Mouse (Mus musculus) hindbrain, embryonic 13.5 days (tissue): ENCODE data around the gene Galc. TPM values are rescaled to one million over a fixed set of nuclear protein-coding genes. Genes with fewer than 3 reads are reported as not detected.
"Not testable (repeated sequence)": the region's sequence is repeated elsewhere in the genome, so short reads cannot be mapped to it uniquely, and the experiment has no call there.

Source experiments
- ATAC-seq: fragments of 200-750 bp; cut with Nextera tagmentation; 2 replicates; pipeline ENCODE4 v1.8.0; 2017; ENCODE audit warnings: moderate TSS enrichment; ENCODE audit not compliant: low FRiP score
- H3K27ac ChIP-seq: fragments of 300-500 bp; sonication (generic); 2 replicates; pipeline ENCODE4 v1.5.1; 2015; ENCODE audit warnings: inconsistent platforms, mild to moderate bottlenecking, moderate library complexity
- H3K27me3 ChIP-seq: fragments of 300-500 bp; sonication (generic); 2 replicates; pipeline ENCODE4 v1.6.1; 2015; ENCODE audit warnings: mild to moderate bottlenecking, inconsistent platforms
- H3K36me3 ChIP-seq: fragments of 300-500 bp; sonication (generic); 2 replicates; pipeline ENCODE4 v1.6.1; 2015; ENCODE audit warnings: mild to moderate bottlenecking, inconsistent platforms
- H3K4me1 ChIP-seq: fragments of 300-500 bp; sonication (generic); replicated peaks from 2 replicates; pipeline ENCODE4 v1.6.1; 2015; ENCODE audit warnings: inconsistent platforms
- H3K4me2 ChIP-seq: fragments of 300-500 bp; sonication (generic); 2 replicates; pipeline ENCODE4 v1.6.1; 2015; ENCODE audit warnings: inconsistent platforms, mild to moderate bottlenecking, moderate library complexity
- H3K4me3 ChIP-seq: fragments of 300-500 bp; sonication (generic); 2 replicates; pipeline ENCODE4 v1.5.1; 2015; ENCODE audit warnings: mild to moderate bottlenecking, inconsistent platforms
- H3K9ac ChIP-seq: fragments of 300-500 bp; sonication (generic); 2 replicates; pipeline ENCODE4 v1.6.1; 2015; ENCODE audit warnings: mild to moderate bottlenecking, inconsistent platforms
- H3K9me3 ChIP-seq: fragments of 300-500 bp; sonication (generic); 2 replicates; pipeline ENCODE4 v1.6.1; 2016; ENCODE audit warnings: inconsistent platforms
- WGBS: fragments of 180-500 bp; shearing (Covaris S2); methylation state at CpG from one replicate; pipeline ENCODE4 v1.1.7; 2015; 5-methylcytosine and 5-hydroxymethylcytosine counted together
- polyA plus RNA-seq: library from polyadenylated mRNA; unstranded; fragments of >200 nt; fragmentation: Nextera tagmentation; extraction: Ambion mirVana; gene quantifications from 2 replicates; pipeline ENCODE4 v1.2.1, GENCODE M21; 2015

Gene Galc
- polyA plus RNA-seq, 1 experiment from 2014 or later = 11.3 TPM

DNA sequence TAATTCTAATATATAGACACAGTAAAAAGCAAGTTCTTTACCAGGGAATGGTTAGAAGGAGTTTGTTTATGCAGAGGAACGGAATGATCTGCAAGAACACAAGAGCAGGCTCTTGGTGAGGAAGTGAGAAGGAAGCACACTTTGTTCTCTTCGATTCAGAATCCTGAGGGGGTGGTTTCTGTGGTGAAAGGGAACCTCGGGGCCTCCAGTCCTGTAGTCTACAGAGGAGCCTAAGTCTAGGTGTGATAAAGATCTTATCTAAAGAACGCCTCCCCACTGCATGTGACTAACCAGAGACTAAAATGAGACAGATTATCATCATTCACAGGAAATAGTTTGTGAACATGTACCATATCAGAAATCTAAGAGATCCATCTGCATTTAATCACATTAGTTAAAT, 12.4 kb downstream of the Galc start:
- no peak for ATAC-seq

DNA sequence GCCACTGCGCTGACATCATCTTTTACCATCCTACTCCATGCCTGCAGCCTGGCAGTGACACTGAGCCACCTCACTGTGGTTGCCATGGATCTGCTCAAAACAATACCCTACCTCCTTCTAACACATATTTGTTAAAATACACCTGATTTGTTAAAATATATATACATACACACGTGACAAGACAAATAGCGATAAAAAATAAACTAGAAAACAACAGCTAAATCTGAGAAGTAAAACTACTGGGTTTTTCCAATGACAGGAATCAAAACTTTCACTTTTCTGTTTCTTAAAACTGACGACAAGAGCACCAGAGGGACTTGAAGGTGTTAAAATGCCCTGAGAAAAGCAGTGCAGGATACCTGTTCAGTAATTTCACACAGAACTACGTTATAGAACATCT, 14.4 kb downstream of the Galc start:
- ATAC-seq = no peak
- Histone ChIP-seq H3K9ac (no peak overlapping the region), H3K36me3 (peaks cover 3% of the 10 kb centered on the region; the same call in 1 of the 2 replicates), H3K9me3 (no peaks in the 10 kb centered on the region), H3K27me3 (no peaks in the 10 kb centered on the region), H3K27ac (no peak overlapping the region), H3K4me3 (no peak overlapping the region), H3K4me2 (no peak overlapping the region), H3K4me1 (no peaks in the 10 kb centered on the region)
- 90% methylated on average over 5 of the region's 5 CpGs for WGBS

More for the DNA sequence above, 12.4 kb downstream of the Galc start:
- Histone ChIP-seq H3K27ac (no peak overlapping the region), H3K4me2 (no peak overlapping the region), H3K9me3 (no peaks in the 10 kb centered on the region), H3K9ac (no peak overlapping the region), H3K36me3 (peaks cover 13% of the 10 kb centered on the region), H3K4me1 (no peaks in the 10 kb centered on the region), H3K27me3 (no peaks in the 10 kb centered on the region), H3K4me3 (no peak overlapping the region)
- 89% methylated on average over 4 of the region's 4 CpGs for WGBS

DNA sequence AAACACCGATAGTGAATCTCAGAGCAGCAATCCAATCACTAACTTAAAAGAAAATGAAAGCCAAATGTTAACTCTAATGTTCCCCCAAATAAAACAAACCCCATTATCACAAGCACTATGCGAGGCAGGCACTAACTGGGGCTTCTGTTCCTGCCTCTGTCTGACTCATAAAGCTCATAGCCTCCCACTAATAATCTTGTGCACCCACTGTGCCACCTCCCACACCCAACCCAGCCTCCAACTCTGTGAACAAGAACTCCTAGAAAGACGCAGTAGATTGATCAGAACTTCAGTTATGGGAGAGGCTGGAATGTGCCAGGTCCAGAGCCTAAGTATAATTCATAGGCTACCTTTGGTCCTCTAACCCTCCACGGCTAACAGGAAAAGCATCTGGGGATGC, 15.1 kb downstream of the Galc start:
- H3K9ac ChIP-seq = no peak overlapping the region
- 91% methylated on average over 4 of the region's 4 CpGs for WGBS
- no peak overlapping the region for H3K4me2 ChIP-seq
- H3K4me3 ChIP-seq = no peak overlapping the region
- peaks cover 3% of the 10 kb centered on the region; the same call in 1 of the 2 replicates for H3K36me3 ChIP-seq
- H3K4me1 ChIP-seq = no peaks in the 10 kb centered on the region
- H3K27me3 ChIP-seq = no peaks in the 10 kb centered on the region
- ATAC-seq = no peak
- H3K9me3 ChIP-seq = no peaks in the 10 kb centered on the region
- H3K27ac ChIP-seq = no peak overlapping the region

- not testable (repeated sequence) for H3K9me3 ChIP-seq, H3K4me2 ChIP-seq, ATAC-seq, H3K4me3 ChIP-seq, H3K27me3 ChIP-seq, H3K27ac ChIP-seq, H3K36me3 ChIP-seq, H3K4me1 ChIP-seq, H3K9ac ChIP-seq
- 85% methylated on average over 6 of the region's 6 CpGs for WGBS
These were observed 20.8 kb downstream of the Galc start for GRCm38 (mm10) chr12:98238478-98238877.

GRCm38 (mm10) chr12:98227037-98227436, 32.2 kb downstream of the Galc start:
- WGBS = 90% methylated on average over 2 of the region's 2 CpGs
- Histone ChIP-seq H3K9ac (no peak overlapping the region), H3K36me3 (peaks cover 16% of the 10 kb centered on the region), H3K4me1 (no peaks in the 10 kb centered on the region), H3K4me2 (no peak overlapping the region), H3K9me3 (no peaks in the 10 kb centered on the region), H3K27me3 (no peaks in the 10 kb centered on the region), H3K4me3 (no peak overlapping the region), H3K27ac (no peak overlapping the region)
- no peak for ATAC-seq

- 90% methylated on average over 5 of the region's 5 CpGs for WGBS
- Histone ChIP-seq H3K27me3 (no peaks in the 10 kb centered on the region), H3K36me3 (peaks cover 13% of the 10 kb centered on the region), H3K9ac (no peak overlapping the region), H3K4me1 (no peaks in the 10 kb centered on the region), H3K27ac (no peak overlapping the region), H3K4me2 (no peak overlapping the region), H3K4me3 (no peak overlapping the region), H3K9me3 (no peaks in the 10 kb centered on the region)
- ATAC-seq = no peak
These were observed 36.0 kb downstream of the Galc start for GRCm38 (mm10) chr12:98223286-98223685.

GRCm38 (mm10) chr12:98216432-98216831, 42.8 kb downstream of the Galc start:
- H3K27ac ChIP-seq = peak overlapping the region; percentile 40
- 55% methylated on average over 11 of the region's 11 CpGs for WGBS
- H3K4me2 ChIP-seq = peak overlapping the region; percentile 37
- peak; percentile 18; the same call in 1 of the 2 replicates for ATAC-seq
- H3K27me3 ChIP-seq = no peaks in the 10 kb centered on the region
- no peaks in the 10 kb centered on the region for H3K36me3 ChIP-seq
- H3K4me1 ChIP-seq = peaks cover 13% of the 10 kb centered on the region
- 0 out of 2 replicates have a peak overlapping the region, but pooled peaks have one; percentile 39 for H3K9ac ChIP-seq
- H3K4me3 ChIP-seq = no peak overlapping the region; the same call in 1 of the 2 replicates
- no peaks in the 10 kb centered on the region for H3K9me3 ChIP-seq

DNA sequence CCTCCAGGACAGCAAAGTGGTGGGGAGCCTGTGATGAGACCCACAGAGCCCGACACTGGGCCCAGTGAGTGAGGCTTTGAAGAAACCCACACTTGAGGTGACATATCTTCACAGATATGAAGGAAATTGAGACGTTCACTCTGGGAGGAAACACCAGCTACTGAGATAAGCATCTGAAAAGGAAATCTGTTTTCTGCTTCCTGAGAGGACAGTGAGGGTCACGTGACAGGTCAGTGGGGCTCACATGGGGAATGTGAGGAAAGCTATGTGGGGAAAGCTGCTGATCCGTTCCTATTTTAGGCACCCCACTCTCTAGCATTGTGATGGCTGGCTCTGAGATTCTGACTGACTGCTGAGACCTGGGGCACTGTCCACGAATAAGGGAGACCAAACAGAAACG, 43.7 kb downstream of the Galc start:
- Histone ChIP-seq H3K27me3 (no peaks in the 10 kb centered on the region), H3K27ac (no peak overlapping the region)
- ATAC-seq = no peak

DNA sequence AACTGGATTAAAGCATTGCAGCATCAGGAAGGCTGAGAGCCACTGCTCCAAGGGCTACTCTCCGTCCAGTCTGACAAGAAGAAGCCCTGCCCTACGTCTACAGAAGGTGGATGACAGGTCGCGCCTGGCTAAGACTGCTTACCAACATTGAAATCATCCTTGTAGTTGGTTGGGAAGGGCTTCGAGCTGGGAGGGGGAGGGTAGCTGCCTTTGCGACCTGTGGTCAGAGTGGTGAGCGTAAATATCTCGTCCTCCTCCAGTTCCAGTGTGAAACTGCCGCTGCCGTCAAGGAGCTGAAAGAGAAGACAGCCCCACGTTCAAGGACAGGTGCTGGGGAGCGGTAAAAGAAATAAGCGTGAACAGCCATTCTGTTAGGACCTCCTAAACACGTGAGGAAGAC, 45.1 kb downstream of the Galc start:
- Histone ChIP-seq H3K9ac (no peak overlapping the region), H3K27me3 (no peaks in the 10 kb centered on the region), H3K4me1 (peaks cover 13% of the 10 kb centered on the region), H3K27ac (no peak overlapping the region), H3K36me3 (peaks cover 7% of the 10 kb centered on the region; the same call in 1 of the 2 replicates), H3K4me2 (no peak overlapping the region), H3K4me3 (no peak overlapping the region), H3K9me3 (no peaks in the 10 kb centered on the region)
- 89% methylated on average over 14 of the region's 14 CpGs for WGBS
- no peak for ATAC-seq

More for the DNA sequence above, 43.7 kb downstream of the Galc start:
- Histone ChIP-seq H3K9me3 (no peaks in the 10 kb centered on the region), H3K4me2 (no peak overlapping the region), H3K9ac (no peak overlapping the region), H3K4me1 (peaks cover 13% of the 10 kb centered on the region), H3K4me3 (no peak overlapping the region), H3K36me3 (no peaks in the 10 kb centered on the region)
- WGBS = 66% methylated on average over 6 of the region's 6 CpGs

GRCm38 (mm10) chr12:98213791-98214190, 45.5 kb downstream of the Galc start:
- Histone ChIP-seq H3K27me3 (no peaks in the 10 kb centered on the region), H3K9me3 (no peaks in the 10 kb centered on the region), H3K4me2 (no peak overlapping the region), H3K9ac (no peak overlapping the region), H3K27ac (no peak overlapping the region), H3K4me3 (no peak overlapping the region), H3K4me1 (peaks cover 13% of the 10 kb centered on the region), H3K36me3 (peaks cover 7% of the 10 kb centered on the region; the same call in 1 of the 2 replicates)
- ATAC-seq = no peak
- 94% methylated on average over 7 of the region's 7 CpGs for WGBS

- 94% methylated on average over 7 of the region's 7 CpGs for WGBS
- peaks cover 13% of the 10 kb centered on the region for H3K4me1 ChIP-seq
- no peak overlapping the region for H3K4me2 ChIP-seq
- H3K9ac ChIP-seq = no peak overlapping the region
- peak; percentile 41; the same call in 1 of the 2 replicates for ATAC-seq
- no peaks in the 10 kb centered on the region for H3K9me3 ChIP-seq
- H3K36me3 ChIP-seq = peaks cover 12% of the 10 kb centered on the region; the same call in 1 of the 2 replicates
- no peaks in the 10 kb centered on the region for H3K27me3 ChIP-seq
- H3K4me3 ChIP-seq = no peak overlapping the region
- no peak overlapping the region for H3K27ac ChIP-seq
These were observed 45.9 kb downstream of the Galc start for GRCm38 (mm10) chr12:98213332-98213731.

GRCm38 (mm10) chr12:98212457-98213175, 46.6 kb downstream of the Galc start:
- WGBS = 89% methylated on average over 13 of the region's 13 CpGs
- ATAC-seq = 0 out of 2 replicates have a peak, but pooled peaks have one; percentile 36
- no peak overlapping the region for H3K4me2 ChIP-seq
- H3K9ac ChIP-seq = no peak overlapping the region
- H3K4me1 ChIP-seq = peaks cover 13% of the 10 kb centered on the region
- H3K4me3 ChIP-seq = no peak overlapping the region
- H3K27ac ChIP-seq = no peak overlapping the region
- H3K36me3 ChIP-seq = peaks cover 14% of the 10 kb centered on the region; the same call in 1 of the 2 replicates
- H3K27me3 ChIP-seq = no peaks in the 10 kb centered on the region
- H3K9me3 ChIP-seq = no peaks in the 10 kb centered on the region

DNA sequence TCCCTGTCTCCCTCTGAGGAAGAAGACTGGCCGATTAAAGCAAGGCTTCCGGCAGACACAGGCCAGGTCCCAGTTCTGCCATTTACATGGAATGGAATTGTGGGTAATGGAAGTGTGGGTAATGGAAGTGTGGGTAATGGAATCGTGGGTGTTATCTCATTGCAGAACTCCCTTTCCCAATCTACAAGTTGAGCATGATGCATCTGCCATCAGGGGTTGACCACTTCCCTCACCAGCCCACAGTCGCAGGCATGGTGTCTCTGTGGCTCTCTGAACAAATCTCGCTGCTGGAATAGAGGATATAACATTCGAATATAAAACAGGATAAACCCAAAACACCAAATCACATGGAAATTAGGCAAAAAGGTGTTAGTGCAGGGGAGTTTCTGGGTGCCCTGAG, 48.8 kb downstream of the Galc start:
- no peaks in the 10 kb centered on the region for H3K27me3 ChIP-seq
- 90% methylated on average over 6 of the region's 6 CpGs for WGBS
- no peak for ATAC-seq

More for the DNA sequence above, 48.8 kb downstream of the Galc start:
- Histone ChIP-seq H3K36me3 (peaks cover 24% of the 10 kb centered on the region), H3K4me3 (no peak overlapping the region), H3K27ac (no peak overlapping the region), H3K4me1 (no peaks in the 10 kb centered on the region; the same call in 1 of the 2 replicates), H3K9me3 (no peaks in the 10 kb centered on the region), H3K4me2 (no peak overlapping the region), H3K9ac (no peak overlapping the region)
